Mouse (Mus musculus) urinary bladder, adult 2 months (tissue): ENCODE data around the gene Dnajb4. TPM values are rescaled to one million over a fixed set of nuclear protein-coding genes. Genes with fewer than 3 reads are reported as not detected.
"Not testable (repeated sequence)": the region's sequence is repeated elsewhere in the genome, so short reads cannot be mapped to it uniquely, and the experiment has no call there.

Source experiments
- DNase-seq: peaks from one replicate; pipeline ENCODE4 v3.0.0; 2022; ENCODE audit warnings: low spot score
- polyA plus RNA-seq: library from polyadenylated mRNA; depleted of rRNA; stranded (reverse); fragments of >200 nt; gene quantifications from 2 replicates; pipeline ENCODE4 v1.2.3, GENCODE M21; 2012; rRNA removed

Dnajb4 gene
- polyA plus RNA-seq, 1 experiment = 39.3 TPM

DNA sequence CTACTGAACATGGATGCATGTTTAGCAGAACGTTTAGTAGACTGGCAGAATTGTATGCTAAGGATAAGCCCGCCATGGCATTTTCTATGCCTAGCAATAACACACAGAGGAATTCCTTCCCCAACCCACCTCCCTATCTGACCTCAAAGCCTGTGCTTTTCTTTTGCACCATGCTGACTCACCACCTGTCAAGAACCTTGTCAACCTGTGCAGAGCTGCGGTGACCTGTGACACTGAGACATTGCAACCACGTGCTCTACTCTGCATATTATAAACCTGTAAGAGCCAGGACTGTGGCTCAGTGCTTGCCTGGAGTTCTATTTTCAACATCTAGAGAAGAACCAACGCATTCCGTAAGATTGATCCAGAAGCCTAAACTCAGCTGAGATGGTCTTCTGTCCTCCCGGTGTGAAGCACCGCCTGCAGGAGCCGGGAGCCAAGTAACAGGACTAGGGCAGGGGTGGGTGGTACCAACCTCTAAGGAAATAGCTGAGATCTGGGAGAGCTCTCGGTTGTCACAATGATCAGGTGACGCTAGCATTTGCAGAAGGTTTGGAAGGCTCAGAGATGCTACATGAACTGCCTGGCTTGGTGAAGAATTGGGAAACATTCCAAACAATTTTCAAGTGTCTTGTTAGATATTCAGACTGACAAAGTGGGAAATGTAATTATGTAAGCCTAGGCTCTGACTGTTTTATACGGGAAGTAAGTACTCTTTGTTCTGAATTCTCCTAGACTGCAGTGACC is 62.8 kb downstream of the Dnajb4 start:
- no peak for DNase-seq

DNA sequence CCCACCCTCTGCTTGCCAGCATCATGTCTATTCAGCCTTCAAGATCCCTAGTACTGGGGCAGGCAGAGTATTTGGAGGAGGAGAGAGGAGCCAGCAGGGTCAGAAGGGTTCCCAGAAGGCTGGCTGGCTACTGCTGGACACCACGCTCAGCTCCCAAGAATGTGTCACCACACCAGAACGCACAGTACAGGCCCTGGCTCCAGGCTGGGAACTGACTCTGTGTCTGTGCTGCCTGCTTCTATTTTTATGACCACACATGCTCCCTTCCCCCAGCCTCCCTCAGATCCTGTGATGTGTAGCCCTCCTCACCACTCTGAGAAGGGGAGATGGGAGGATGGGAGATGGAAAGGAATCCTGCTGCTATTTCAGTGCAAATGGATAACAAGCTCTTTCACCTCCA is 64.9 kb downstream of the Dnajb4 start:
- no peak for DNase-seq

DNA sequence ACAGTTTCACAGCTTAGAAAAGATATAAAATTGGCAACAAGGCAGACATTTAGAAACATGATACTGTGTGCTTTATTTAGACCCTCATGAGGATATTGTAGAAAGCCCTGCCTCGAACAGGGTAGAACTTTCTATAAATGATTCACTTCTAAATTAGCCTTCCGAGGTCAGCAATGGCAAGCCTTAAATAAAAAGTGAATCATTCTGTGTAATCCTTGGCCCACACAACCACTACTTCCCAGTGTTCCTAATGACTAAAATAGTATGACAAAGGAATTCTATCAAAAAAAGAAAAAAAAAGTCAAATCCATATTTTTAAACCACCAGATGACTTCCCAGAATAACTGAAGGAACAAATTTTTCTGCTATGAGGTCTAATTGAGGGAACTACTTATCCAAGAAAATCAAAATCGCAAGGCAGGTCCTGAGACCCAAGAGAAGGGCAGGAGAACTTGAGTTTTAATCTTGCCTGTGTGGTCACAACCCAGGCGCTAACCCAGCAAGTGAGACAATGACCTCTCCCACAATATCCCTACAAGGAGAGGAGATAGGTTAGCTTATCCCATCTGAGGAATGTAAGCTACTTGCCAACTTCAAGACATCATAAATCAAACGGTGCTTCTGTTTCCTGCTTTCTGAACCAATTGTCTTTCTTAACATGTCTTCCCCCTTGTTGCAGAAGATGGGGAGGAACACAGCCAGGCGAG is 67.0 kb downstream of the Dnajb4 start:
- DNase-seq = no peak

DNA sequence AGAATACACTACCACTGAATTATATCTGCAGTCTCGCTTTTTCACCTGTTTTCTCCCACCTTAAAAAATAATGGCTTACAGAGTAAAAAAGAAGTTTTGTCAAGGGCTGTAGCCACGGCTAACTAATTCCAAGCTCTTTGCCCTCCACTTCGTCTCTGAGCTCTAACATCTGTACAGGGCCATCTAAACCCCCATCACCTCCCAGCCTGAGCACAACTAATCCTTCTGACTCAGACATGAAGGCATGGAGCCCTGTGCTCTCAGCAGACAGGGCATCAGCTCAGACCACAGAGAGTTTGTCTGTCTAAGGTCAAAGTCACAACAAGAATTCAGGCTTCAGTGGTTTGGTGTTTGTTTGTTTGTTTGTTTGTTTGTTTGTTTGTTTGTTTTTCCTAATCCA is 68.0 kb downstream of the Dnajb4 start:
- no peak for DNase-seq

DNA sequence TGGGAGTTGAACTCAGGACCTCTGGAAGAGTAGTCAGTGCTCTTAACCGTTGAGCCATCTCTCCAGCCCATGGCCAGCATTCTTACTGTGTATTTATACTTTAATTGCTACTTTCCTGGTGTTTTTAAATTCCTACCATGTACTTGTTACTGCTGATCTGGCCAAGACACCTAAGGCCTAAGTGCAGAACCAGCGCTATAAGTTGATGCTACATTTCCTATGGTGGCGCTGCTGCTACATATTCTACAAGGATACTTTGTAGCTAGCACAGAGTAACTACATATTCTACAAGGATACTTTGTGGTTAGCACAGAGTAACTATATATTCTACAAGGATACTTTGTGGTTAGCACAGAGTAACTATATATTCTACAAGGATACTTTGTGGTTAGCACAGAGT is 70.8 kb downstream of the Dnajb4 start:
- DNase-seq = not testable (repeated sequence)

DNA sequence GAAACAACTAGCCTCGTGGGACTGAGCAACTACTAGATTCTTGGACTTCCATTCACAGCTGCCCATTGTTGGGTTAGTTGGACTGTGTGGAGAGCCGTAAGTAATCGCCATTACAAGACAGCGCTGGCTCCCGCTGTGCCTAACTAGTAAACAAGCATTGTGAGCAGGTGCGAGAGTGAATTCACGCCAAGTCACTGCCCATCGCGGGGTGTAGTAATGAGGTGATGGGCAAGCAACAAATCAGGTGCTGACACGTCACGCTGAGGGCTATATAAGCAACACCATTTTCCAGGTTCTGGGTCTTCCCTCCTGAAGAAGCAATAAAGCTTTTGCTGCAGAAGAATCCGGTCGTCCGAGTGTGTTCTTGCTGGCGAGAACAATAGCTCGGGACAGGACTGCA is 74.0 kb downstream of the Dnajb4 start:
- not testable (repeated sequence) for DNase-seq

DNA sequence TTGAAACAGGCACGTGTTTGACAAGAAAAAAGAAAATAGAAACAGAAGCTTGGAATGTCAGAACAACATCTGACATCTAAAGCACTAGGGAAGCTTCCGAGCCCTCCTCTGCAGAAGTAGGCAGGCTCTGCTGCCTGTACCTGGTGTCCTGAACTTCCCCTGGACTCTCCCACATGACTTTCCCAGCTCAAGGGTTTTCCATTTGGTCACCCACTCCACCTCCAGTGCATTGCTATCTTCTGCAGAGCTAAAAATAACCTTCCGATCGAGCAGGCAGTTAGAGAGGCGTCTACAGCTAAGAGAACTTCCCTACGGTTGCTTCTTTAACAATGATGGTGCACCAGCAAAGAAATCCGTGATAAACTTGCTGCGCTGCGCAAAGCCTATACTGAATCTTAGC is 76.5 kb downstream of the Dnajb4 start:
- no peak for DNase-seq

DNA sequence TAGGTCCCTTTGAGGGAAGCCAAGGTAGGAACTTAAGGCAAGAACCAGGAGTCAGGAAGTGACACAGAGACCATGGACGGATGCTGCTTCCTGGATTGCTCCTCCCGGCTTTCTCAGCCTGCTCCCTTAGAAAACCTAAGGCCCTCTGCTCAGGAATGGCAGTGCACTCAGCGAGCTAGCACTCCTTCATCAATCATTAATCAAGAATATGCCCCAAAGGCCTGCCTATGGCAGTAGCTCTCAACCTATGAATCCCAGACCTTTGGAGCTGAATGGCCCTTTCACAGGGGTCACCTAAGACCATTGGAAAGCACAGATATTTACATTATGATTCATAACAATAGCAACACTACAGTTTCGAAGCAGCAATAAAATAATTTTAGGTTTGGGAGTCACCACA is 79.1 kb downstream of the Dnajb4 start:
- no peak for DNase-seq

DNA sequence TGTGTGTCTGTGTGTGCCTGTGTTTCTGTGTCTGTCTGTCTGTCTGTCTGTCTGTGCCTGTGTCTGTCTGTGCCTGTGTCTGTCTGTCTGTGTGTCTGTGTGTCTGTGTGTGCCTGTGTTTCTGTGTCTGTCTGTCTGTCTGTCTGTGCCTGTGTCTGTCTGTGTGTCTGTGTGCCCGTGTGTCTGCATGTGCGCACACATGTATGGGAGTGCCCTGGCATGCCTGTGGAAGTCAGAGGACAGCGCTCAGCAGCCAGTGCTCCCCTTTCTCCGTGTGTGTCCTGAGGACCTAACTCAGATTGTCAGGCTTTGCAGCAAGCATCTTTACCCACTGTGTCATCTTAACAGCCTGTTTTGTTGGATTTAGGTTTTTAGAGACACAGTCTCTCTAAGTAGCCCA is 80.7 kb downstream of the Dnajb4 start:
- not testable (repeated sequence) for DNase-seq

DNA sequence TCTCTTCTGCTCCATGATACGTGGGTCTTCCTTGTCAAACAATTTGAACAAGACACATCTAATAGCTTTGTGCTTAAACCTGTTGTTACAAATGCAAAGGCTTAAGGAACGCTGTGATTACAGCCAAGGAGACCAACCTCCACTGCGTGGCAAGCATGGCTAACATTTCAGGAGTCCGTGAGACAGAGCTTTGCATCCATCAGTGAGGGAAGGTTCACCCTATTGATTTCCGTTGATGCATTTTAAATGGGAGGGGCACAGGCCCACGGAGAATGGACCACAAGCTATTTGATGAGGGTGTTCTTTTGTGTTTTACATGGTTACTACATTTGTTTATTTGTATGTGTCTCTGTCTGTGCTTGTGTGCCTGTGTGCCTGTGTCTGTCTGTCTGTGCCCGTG is 81.5 kb downstream of the Dnajb4 start:
- no peak for DNase-seq

Other genes starting within 250 kb of the Dnajb4 start
- 3.3 and 4.9 TPM in 2 replicates for gene Gipc2, start 44.1 kb downstream of the Dnajb4 start, polyA plus RNA-seq
- 57.6 and 74.3 TPM in 2 replicates for gene Fubp1, start 120 bp upstream of the Dnajb4 start, polyA plus RNA-seq
- 12.7 and 38.4 TPM in 2 replicates for gene Nexn, start 56.0 kb upstream of the Dnajb4 start, polyA plus RNA-seq
- 6.4 and 7.4 TPM in 2 replicates for gene Miga1, start 130.1 kb upstream of the Dnajb4 start, polyA plus RNA-seq
- 32.8 and 39.3 TPM in 2 replicates for gene Usp33, start 136.2 kb upstream of the Dnajb4 start, polyA plus RNA-seq
- 25.4 and 26.2 TPM in 2 replicates for gene Zzz3, start 185.2 kb upstream of the Dnajb4 start, polyA plus RNA-seq